In genomic region chr9:71219161-71219560, GRCm38 (mm10) we compare ENCODE assay signal across 12 mouse cellular contexts.
"Had no signal": no experiment of that assay in that cellular context is flagged by ENCODE, and none has a peak within 500 bp of the region (broad histone marks: within the 10 kb centered on the region; RNA-seq: fewer than 3 reads in every experiment).

No protein-coding gene starts in this region.

- H3K9me3 ChIP-seq: liver, embryonic 13.5 days had no signal

- ATAC-seq: intestine, embryonic 16.5 days had no signal

- DNase-seq: kidney, adult 8-10 months; kidney, postnatal 4 days; left cerebral cortex, postnatal 4 days; liver; liver, embryonic 13.5 days; lung, adult 2 months; lung, postnatal 14 days; lung, postnatal 4 days; thymus, adult 18-20 months; thymus, postnatal 36 days had no signal

- H3K27ac ChIP-seq: liver, embryonic 13.5 days had no signal

- H3K4me2 ChIP-seq: liver, embryonic 13.5 days; midbrain, embryonic 11.5 days had no signal

- H3K36me3 ChIP-seq: liver, embryonic 13.5 days had no signal

- H3K9ac ChIP-seq: liver, embryonic 13.5 days had no signal

- H3K4me3 ChIP-seq: liver, embryonic 13.5 days had no signal
